Mouse (Mus musculus) small intestine, adult 2 months (tissue): ENCODE data around the gene Slc35e2.

Experiments used
- CTCF ChIP-seq: fragments of 200-500 bp; IDR thresholded peaks from 2 replicates; pipeline ENCODE4 v1.5.1; 2012; ENCODE audit warnings: low read depth, mild to moderate bottlenecking, control low read depth, inconsistent platforms, low read length, moderate library complexity, mixed read lengths; ENCODE audit not compliant: insufficient replicate concordance, insufficient read length; ENCODE audit errors: extremely low read depth
- POLR2A ChIP-seq: fragments of 200-500 bp; IDR thresholded peaks from 2 replicates; pipeline ENCODE4 v1.6.1; 2012; ENCODE audit warnings: low read depth, mild to moderate bottlenecking, control low read depth, inconsistent platforms, low read length, moderate library complexity

DNA sequence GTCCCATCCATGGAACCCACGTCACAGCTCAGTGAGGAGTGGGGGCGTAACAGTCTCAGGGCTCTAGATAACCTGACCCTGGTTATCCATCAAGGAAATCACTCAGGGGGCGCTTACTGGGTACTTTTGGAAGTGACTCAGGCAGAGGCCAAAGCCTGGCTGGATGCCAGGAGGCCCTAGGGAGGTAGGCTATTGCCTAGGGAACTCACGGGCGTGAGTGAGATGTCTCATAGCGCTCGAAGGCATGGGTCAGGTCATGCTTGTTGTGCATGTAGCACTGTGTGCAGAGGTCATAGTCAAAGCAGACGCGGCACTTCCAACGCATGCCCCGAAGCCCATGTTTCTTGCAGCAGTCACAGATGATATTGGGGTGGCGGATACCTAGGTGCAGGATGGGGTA, 59.4 kb downstream of the Slc35e2 start:
- no peak for TF ChIP-seq POLR2A
- no peak for TF ChIP-seq CTCF
